Mouse (Mus musculus) heart, postnatal 4 days (tissue): ENCODE results near the gene Iyd. TPM values are rescaled to one million over a fixed set of nuclear protein-coding genes. Genes with fewer than 3 reads are reported as not detected.
"Not testable (repeated sequence)": the region's sequence is repeated elsewhere in the genome, so short reads cannot be mapped to it uniquely, and the experiment has no call there.

ENCODE experiments used
- DNase-seq: peaks from one replicate; pipeline ENCODE4 v3.0.0; 2021
- total RNA-seq, 2 experiments: library from RNA; stranded (reverse); gene quantifications; 2 replicates each; pipeline ENCODE4 v1.2.3; 2021

Iyd gene
- under 1 TPM; 0.29 to 0.38 TPM for total RNA-seq

DNA sequence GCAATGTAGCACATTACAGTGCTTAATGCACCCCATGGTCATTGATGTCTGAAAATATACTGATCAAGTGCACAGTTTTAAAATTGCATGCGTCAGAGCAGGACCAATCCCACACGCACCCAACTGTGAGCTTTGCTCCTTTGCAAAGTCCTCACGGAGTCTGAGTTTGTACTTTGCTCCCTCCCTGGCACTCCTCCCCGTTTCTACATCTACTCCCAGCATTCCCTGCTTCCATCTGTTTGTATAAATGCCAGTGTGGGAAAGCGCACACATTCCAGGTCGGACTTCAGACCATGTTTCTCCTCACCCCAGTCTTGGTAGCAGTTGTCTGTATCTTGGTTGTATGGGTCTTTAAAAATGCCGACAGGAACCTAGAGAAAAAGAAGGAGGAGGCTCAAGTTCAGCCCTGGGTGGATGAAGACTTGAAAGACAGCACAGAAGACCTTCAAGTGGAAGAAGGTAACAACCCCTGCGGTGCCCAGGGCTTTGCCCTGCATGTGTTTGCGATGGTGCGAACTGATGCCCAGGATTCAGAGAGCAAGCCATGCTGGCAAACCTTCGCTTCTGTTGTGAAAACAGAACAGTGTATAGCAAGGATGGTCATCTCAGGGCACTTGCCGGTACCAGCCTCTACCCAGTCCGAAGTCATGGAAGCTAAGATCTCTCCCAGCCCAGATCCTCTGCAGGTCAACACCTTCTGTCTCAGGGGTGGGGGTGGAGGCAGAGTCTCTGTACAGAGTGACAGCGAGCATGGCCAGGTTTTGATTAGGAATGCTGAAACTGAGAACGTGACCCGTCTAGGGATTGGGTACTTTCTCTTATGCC, at the start of gene Iyd:
Gene Iyd, plus strand, starts transcription at position 238 of the 825 bp plus-strand sequence.
- no peak for DNase-seq

- DNase-seq, result no peak
Measured at GRCm38 (mm10) chr10:3496791-3497190, 43.2 kb upstream of the Iyd start.

GRCm38 (mm10) chr10:3500846-3501245, 39.2 kb upstream of the Iyd start:
- not testable (repeated sequence) for DNase-seq

DNA sequence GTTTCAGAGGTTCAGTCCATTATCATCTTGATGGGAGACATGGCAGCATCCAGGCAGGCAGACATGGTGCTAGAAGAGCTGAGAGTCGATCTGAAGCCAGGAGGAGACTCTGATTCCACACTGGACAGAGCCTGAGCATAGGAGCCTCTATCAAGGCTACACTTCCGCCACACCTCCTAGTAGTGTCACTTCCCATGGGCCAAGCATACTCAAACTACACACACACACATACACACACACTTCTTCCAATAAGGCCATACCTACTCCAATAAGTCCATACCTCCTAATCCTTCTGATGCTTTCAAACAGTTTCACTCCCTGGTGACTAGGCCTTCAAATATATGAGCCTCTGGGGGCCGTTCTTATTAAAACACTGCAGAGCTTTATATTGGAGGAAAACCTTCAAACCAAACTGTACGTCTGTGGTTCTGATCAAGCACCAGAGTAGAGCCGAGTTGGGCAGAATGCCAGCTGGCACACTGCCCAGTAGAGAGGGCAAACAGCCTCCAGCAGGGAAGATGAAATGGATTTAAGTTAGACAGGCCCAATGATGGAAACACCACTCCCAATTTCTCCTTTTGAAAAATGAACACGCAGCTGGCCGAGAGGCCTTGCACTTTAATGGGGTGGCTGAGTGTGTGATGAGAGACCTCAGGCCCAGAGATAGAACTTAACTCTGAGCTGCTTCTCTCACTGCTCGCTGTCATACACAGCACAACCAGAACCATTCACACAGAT, 32.4 kb upstream of the Iyd start:
- DNase-seq, result peak; percentile 87

GRCm38 (mm10) chr10:3508222-3508588, 31.8 kb upstream of the Iyd start:
- DNase-seq, result no peak

- no peak for DNase-seq
Measured at GRCm38 (mm10) chr10:3508746-3509145, 31.3 kb upstream of the Iyd start.

- no peak for DNase-seq
Measured at GRCm38 (mm10) chr10:3509663-3510277, 30.3 kb upstream of the Iyd start.

DNA sequence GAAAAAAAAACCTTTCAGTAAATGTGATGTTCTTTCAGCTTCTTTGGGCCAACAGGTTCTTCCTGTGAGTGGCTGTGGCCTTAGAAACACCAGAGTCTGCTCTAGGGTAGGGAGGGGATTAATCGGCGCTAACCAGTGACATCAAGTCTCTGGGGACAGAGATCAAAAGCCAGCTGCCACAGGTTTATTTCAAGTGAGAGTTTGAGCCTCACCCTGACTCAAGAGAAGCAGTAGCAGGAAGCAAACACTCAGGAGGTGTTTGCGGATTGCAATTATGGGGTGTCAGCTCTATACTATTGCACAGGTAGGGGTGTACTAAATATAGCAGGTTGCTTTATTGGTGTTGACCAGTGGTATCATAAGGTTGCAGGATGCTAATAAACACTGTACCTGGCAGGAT, 29.6 kb upstream of the Iyd start:
- no peak for DNase-seq

DNA sequence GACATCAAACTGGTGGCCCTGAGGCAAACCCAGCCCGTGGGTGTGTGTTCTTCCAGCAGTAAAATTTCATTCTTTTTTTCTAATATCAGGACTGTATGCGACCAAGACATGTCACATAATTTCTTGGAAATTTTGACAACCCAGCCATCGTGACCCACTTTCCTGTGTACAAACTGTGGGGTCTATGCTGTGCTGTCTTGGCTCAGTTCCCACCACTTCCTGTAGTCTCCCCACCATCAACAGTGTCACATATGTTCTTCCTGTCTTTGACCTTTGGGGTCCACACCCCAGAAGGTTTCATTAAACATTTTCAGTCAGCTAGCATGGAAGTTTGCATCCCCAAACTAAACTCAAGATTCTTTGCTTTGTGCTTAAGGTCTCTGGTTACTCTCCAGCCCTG, 28.6 kb upstream of the Iyd start:
- no peak for DNase-seq

- no peak for DNase-seq
Measured at GRCm38 (mm10) chr10:3512620-3513305, 27.3 kb upstream of the Iyd start.

DNA sequence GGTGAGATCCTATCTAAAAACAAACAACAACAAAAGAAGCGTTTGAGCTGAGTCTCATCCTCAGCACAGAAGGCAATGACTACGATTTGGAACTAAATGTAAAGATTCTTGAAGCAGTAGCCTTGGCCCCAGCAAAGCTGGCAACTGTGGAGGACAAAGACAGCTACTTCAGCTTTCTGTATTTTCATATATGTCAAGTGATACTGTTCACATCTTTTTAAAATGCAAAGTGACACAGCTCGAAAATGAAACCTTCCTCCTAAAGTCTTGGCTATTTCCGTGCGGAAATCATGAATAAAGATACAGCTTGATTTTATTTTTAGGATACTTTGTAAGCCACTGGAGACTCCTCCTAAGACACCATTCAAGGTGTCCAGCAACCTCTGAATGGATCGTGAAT, 26.1 kb upstream of the Iyd start:
- no peak for DNase-seq

DNA sequence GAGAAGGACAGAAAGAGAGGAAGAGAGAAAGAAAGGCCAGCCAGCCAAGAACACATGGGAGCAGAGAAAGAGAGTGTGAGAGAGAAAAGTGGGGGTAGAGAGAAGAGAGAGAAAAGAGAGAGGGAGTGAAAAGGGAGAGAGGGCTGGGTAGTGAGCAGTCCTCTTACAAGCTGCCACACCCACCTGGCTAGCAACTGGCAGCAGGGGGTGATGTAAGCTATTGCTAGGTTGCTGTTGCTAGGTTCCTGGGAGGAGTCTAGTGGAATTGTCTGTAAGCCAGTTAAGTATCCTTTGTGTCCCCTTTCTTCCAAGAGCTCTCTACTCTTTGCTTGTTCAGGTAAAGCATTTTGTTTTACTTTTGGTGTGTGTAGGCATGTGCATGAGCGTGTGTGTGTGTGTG, 25.4 kb upstream of the Iyd start:
- no peak for DNase-seq

DNA sequence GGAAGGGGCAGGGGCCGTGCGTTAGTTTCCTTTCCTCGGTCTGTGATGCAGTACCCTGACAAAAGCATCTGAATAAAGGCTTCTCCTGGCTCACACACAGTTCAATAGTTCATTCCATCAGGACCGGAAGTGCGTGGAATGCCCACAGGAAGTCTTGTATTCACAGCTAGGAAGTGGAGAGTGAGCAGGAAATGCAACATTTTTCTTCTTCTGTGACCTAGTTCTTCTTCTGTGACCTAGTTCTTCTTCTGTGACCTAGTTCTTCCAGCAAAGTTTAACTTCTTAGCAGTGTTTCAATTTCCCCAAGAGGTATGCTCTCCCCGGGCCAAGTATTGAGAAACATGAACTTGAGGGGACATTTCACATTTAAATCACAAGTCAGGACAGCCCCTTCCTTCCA, 23.6 kb upstream of the Iyd start:
- DNase-seq, result no peak

DNA sequence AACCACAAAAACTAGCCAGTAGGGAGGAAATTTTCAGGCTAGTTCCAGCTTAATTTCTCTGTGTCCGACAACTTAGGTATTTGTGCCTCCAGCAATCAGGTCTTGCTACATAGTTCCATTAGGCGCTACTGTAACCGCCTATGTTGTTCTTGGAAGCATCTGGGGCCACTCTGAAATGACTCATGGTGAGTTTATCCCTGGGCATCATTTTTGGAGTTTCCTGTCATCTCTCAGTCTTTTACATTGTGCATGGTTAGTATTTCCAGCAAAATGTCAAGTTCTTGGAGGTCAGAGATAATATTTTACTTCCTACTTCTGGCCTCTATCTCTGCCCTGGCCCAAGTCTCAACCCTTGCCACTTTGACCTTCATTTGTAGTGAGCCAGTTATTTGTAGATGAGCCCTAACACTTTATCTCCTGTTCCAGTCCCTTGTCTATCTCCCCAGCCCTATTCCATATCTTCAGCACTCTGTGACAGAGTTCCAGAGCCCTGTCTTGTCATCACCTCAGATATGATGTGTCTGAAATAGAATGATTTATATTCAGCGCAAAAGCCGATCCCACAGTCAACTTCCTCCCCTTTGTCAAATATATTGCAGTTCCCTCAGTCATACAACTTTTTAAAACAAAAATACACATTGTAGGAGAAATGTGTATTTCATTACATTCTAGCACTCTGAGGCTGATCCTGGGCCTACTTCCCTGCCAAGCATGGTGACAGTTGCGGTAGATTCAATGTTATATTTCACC, 16.8 kb upstream of the Iyd start:
- DNase-seq, result peak; percentile 25

- no peak for DNase-seq
Measured at GRCm38 (mm10) chr10:3524513-3524912, 15.5 kb upstream of the Iyd start.

DNA sequence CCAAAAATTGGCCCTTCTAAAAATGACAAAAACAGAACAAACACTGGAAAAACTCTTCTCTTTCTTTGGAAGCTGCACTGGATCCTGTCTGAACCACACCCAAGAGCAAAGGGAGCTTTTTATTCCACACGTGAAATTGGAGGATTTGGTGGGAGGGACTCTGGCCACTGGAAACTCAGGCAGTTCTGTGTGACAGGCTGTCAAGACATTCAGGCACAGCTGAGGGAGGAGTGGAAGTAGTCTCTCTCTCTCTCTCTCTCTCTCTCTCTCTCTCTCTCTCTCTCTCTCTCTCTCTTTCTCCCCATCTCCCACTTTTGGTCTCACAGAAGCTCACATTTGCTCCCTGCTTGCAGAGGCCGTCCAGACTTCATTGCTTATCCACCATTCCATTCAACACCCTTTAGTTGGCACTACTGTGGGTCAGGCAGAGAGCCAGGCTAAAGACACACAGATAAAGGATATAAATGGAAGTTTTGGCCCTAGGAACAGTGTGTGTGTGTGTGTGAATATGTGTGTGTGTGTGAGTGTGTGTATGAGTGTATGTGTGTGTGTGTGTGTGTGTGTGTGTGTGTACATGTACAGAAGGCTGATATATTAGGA, 14.5 kb upstream of the Iyd start:
- DNase-seq, result peak; percentile 89

GRCm38 (mm10) chr10:3529807-3530206, 10.2 kb upstream of the Iyd start:
- no peak for DNase-seq

DNA sequence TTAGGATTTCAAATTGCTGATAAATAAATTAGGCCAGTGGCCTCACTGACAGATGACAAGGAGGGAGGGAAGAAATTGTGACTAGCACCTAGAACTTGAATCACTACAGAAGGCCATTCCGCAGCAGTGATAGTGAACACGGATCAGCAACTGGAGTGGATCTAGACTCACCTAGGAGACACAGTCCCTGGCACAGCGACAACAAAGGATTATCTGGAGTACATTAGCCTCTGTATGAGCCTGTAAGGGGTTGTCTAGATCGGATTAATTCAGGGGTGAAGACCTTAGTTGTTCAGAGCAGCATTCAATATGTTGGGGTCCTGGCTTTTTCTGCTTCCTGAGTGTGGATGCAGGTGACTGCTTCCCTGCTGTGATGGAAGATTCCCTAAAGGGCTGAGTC, 9.4 kb upstream of the Iyd start:
- DNase-seq, result no peak

DNA sequence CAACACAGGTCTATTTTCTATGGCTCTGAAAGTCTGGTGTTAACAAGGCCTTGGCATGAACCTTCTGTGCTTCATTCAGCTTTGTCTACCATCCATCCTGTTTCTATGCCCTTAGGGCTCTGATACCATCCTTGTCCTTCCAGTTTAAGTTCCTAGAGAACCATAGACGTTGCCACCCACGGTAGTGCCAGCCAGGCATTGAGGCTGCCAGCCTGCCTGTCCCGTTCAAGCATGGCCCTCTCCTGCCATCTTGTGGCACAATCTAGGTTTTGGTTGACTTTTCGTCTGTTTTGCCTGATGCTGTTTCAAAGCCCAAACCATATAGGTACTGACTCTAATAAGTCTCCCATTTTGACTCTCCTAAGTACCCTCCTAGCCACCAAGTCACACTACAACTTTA, 8.7 kb upstream of the Iyd start:
- peak; percentile 84 for DNase-seq

DNA sequence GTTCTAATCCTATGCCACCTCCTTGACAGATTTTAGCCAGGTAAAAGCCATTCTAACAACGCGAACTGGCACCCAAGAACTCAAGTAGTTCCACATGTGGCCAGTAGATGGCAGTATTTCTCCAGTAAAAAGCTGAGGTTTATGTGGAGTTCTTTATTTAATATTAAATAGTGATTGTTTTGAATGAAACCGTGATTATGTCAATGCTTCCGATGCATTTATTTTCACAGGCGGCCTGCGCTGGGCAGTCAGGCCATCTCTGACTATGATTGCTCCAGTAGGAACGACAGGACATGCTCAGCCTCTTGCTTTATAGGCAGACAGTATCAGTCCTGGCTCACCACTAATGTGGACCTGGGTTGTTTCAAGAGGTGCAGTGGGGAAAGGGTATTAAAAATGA, 5.6 kb upstream of the Iyd start:
- DNase-seq, result peak; percentile 61

DNA sequence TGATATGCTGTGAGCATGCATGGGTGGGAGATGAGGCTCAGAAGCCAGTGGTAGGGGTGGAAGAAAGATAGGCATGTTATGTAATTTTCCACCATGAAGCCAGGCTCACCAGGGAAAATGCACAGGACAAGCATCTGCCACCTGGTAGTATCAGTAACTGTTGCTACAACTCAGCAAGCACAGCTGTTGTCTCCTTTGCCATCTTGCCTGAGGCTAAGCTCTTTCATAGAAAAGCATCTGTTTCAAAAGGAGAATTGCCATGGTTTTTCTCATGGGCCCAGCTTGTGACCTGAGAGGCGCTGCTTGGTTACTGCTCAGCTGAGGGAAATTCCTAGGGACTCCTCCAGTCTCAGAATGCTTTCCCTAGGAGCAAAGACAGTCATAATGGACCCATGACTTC, 3.7 kb upstream of the Iyd start:
- DNase-seq, result no peak

DNA sequence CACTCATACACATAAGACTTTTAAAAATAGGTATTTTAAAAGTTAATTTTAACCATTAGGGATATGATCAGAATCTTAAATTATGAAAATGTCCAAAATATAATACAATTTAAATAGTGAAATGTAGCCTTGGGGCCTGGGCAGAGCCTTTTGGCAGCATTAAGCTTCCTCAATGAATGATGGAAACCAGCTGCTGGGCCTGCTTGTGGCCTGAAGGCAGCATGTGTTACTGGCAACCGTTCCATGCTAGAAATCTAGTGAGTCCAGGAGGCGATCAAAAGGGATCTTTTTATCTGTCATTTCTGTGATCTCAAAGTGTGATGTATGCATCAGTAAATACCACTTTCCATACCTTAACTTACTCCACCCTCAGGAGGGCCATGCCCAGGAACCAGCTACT, 9.3 kb downstream of the Iyd start:
- no peak for DNase-seq
